Mouse (Mus musculus) midbrain, embryonic 12.5 days (tissue): ENCODE data around the gene Crtap. TPM values are rescaled to one million over a fixed set of nuclear protein-coding genes. Genes with fewer than 3 reads are reported as not detected.
A peak's percentile ranks its signal among the peaks of the same experiment; 100 is the strongest.
"Not testable (repeated sequence)": the region's sequence is repeated elsewhere in the genome, so short reads cannot be mapped to it uniquely, and the experiment has no call there.

Experiments
- ATAC-seq: fragments of 200-750 bp; cut with Nextera tagmentation; 2 replicates; pipeline ENCODE4 v1.8.0; 2017; ENCODE audit warnings: low read depth, moderate TSS enrichment, moderate library complexity; ENCODE audit not compliant: low FRiP score
- H3K27ac ChIP-seq: fragments of 300-500 bp; sonication (generic); replicated peaks from 2 replicates; pipeline ENCODE4 v1.5.1; 2016; ENCODE audit warnings: mild to moderate bottlenecking
- H3K27me3 ChIP-seq: fragments of 300-500 bp; sonication (generic); 2 replicates; pipeline ENCODE4 v1.6.1; 2016; ENCODE audit warnings: mild to moderate bottlenecking
- H3K36me3 ChIP-seq: fragments of 300-500 bp; sonication (generic); 2 replicates; pipeline ENCODE4 v1.6.1; 2016
- H3K4me1 ChIP-seq: fragments of 300-500 bp; sonication (generic); 2 replicates; pipeline ENCODE4 v1.6.1; 2016
- H3K4me2 ChIP-seq: fragments of 300-500 bp; sonication (generic); replicated peaks from 2 replicates; pipeline ENCODE4 v1.6.1; 2016; ENCODE audit warnings: mild to moderate bottlenecking, moderate library complexity
- H3K4me3 ChIP-seq: fragments of 300-500 bp; sonication (generic); 2 replicates; pipeline ENCODE4 v1.5.1; 2016; ENCODE audit warnings: mild to moderate bottlenecking
- H3K9ac ChIP-seq: fragments of 300-500 bp; sonication (generic); replicated peaks from 2 replicates; pipeline ENCODE4 v1.6.1; 2016; ENCODE audit warnings: mild to moderate bottlenecking, moderate library complexity
- H3K9me3 ChIP-seq: fragments of 300-500 bp; sonication (generic); 2 replicates; pipeline ENCODE4 v1.6.1; 2016; ENCODE audit warnings: mild to moderate bottlenecking
- WGBS: fragments of 180-500 bp; shearing (Covaris S2); methylation state at CpG from one replicate; pipeline ENCODE4 v1.1.7; 2016; 5-methylcytosine and 5-hydroxymethylcytosine counted together
- polyA plus RNA-seq: library from polyadenylated mRNA; unstranded; fragments of >200 nt; fragmentation: Nextera tagmentation; extraction: Ambion mirVana; gene quantifications from 2 replicates; pipeline ENCODE4 v1.2.1, GENCODE M21; 2016

Gene Crtap
- polyA plus RNA-seq, 1 experiment from 2014 or later: 48.3 TPM

- not testable (repeated sequence) for H3K9ac ChIP-seq, ATAC-seq, H3K4me2 ChIP-seq, H3K4me1 ChIP-seq, H3K36me3 ChIP-seq, H3K27me3 ChIP-seq, H3K27ac ChIP-seq, H3K4me3 ChIP-seq, H3K9me3 ChIP-seq
- 68% methylated on average over 6 of the region's 6 CpGs for WGBS
Observed at GRCm38 (mm10) chr9:114394136-114394535, 3.7 kb upstream of the Crtap start.

- WGBS: 5% methylated on average over 10 of the region's 10 CpGs
- Histone ChIP-seq H3K9me3 (no peaks in the 10 kb centered on the region), H3K4me1 (no peaks in the 10 kb centered on the region; the same call in 1 of the 2 replicates), H3K4me3 (peak overlapping the region; percentile 77), H3K27me3 (no peaks in the 10 kb centered on the region; the same call in 1 of the 2 replicates), H3K27ac (0 out of 2 replicates have a peak overlapping the region, but pooled peaks have one; percentile 39), H3K4me2 (peak overlapping the region; percentile 94), H3K9ac (peak overlapping the region; percentile 72), H3K36me3 (no peaks in the 10 kb centered on the region)
- ATAC-seq: no peak
Observed at GRCm38 (mm10) chr9:114390749-114391075, 237 bp upstream of the Crtap start.

- Histone ChIP-seq H3K9ac (no peak overlapping the region), H3K4me3 (peak overlapping the region; percentile 77), H3K27ac (no peak overlapping the region), H3K4me1 (no peaks in the 10 kb centered on the region; the same call in 1 of the 2 replicates), H3K4me2 (peak overlapping the region; percentile 94), H3K27me3 (no peaks in the 10 kb centered on the region; the same call in 1 of the 2 replicates), H3K9me3 (no peaks in the 10 kb centered on the region), H3K36me3 (no peaks in the 10 kb centered on the region)
- ATAC-seq: no peak; the same call in 1 of the 2 replicates
- 78% methylated on average over 8 of the region's 8 CpGs for WGBS
Observed at GRCm38 (mm10) chr9:114389371-114389904, 1.0 kb downstream of the Crtap start.

GRCm38 (mm10) chr9:114388701-114389370 is 1.6 kb downstream of the Crtap start:
- H3K9me3 ChIP-seq: no peaks in the 10 kb centered on the region
- H3K4me1 ChIP-seq: no peaks in the 10 kb centered on the region; the same call in 1 of the 2 replicates
- H3K27ac ChIP-seq: no peak overlapping the region
- no peaks in the 10 kb centered on the region for H3K36me3 ChIP-seq
- H3K4me2 ChIP-seq: no peak overlapping the region
- no peaks in the 10 kb centered on the region; the same call in 1 of the 2 replicates for H3K27me3 ChIP-seq
- ATAC-seq: no peak
- H3K9ac ChIP-seq: no peak overlapping the region
- no peak overlapping the region for H3K4me3 ChIP-seq
- WGBS: 84% methylated on average over 3 of the region's 3 CpGs

GRCm38 (mm10) chr9:114388288-114388687 is 2.2 kb downstream of the Crtap start:
- Histone ChIP-seq H3K4me2 (no peak overlapping the region), H3K4me1 (no peaks in the 10 kb centered on the region; the same call in 1 of the 2 replicates), H3K4me3 (no peak overlapping the region), H3K27me3 (no peaks in the 10 kb centered on the region; the same call in 1 of the 2 replicates), H3K9me3 (no peaks in the 10 kb centered on the region), H3K9ac (no peak overlapping the region), H3K36me3 (no peaks in the 10 kb centered on the region), H3K27ac (no peak overlapping the region)
- WGBS: 87% methylated on average over 8 of the region's 8 CpGs
- no peak for ATAC-seq

- Histone ChIP-seq H3K27ac (no peak overlapping the region), H3K4me1 (no peaks in the 10 kb centered on the region; the same call in 1 of the 2 replicates), H3K36me3 (no peaks in the 10 kb centered on the region), H3K27me3 (no peaks in the 10 kb centered on the region; the same call in 1 of the 2 replicates), H3K4me3 (no peak overlapping the region), H3K9me3 (no peaks in the 10 kb centered on the region), H3K4me2 (no peak overlapping the region), H3K9ac (no peak overlapping the region)
- 80% methylated on average over 6 of the region's 6 CpGs for WGBS
- no peak for ATAC-seq
Observed at GRCm38 (mm10) chr9:114387086-114387485, 3.4 kb downstream of the Crtap start.

- Histone ChIP-seq H3K4me1 (no peaks in the 10 kb centered on the region), H3K27ac (no peak overlapping the region), H3K36me3 (no peaks in the 10 kb centered on the region), H3K4me2 (no peak overlapping the region), H3K9me3 (no peaks in the 10 kb centered on the region), H3K9ac (no peak overlapping the region), H3K4me3 (no peak overlapping the region), H3K27me3 (no peaks in the 10 kb centered on the region)
- WGBS: 95% methylated on average over 10 of the region's 10 CpGs
- ATAC-seq: no peak
Observed at GRCm38 (mm10) chr9:114385160-114385559, 5.3 kb downstream of the Crtap start.

GRCm38 (mm10) chr9:114384691-114385090 is 5.8 kb downstream of the Crtap start:
- 84% methylated on average over 24 of the region's 24 CpGs for WGBS
- Histone ChIP-seq H3K4me3 (no peak overlapping the region), H3K4me2 (no peak overlapping the region), H3K36me3 (no peaks in the 10 kb centered on the region), H3K27me3 (no peaks in the 10 kb centered on the region), H3K27ac (no peak overlapping the region), H3K4me1 (no peaks in the 10 kb centered on the region), H3K9me3 (no peaks in the 10 kb centered on the region), H3K9ac (no peak overlapping the region)
- no peak for ATAC-seq

GRCm38 (mm10) chr9:114382936-114383710 is 7.4 kb downstream of the Crtap start:
- H3K4me2 ChIP-seq: no peak overlapping the region
- H3K36me3 ChIP-seq: no peaks in the 10 kb centered on the region
- no peaks in the 10 kb centered on the region for H3K4me1 ChIP-seq
- no peak for ATAC-seq
- no peaks in the 10 kb centered on the region for H3K27me3 ChIP-seq
- no peaks in the 10 kb centered on the region for H3K9me3 ChIP-seq
- H3K4me3 ChIP-seq: no peak overlapping the region
- H3K27ac ChIP-seq: no peak overlapping the region
- WGBS: 93% methylated on average over 17 of the region's 17 CpGs
- H3K9ac ChIP-seq: no peak overlapping the region

- Histone ChIP-seq H3K4me3 (no peak overlapping the region), H3K27me3 (no peaks in the 10 kb centered on the region), H3K9me3 (no peaks in the 10 kb centered on the region), H3K4me1 (no peaks in the 10 kb centered on the region), H3K27ac (no peak overlapping the region), H3K36me3 (no peaks in the 10 kb centered on the region), H3K4me2 (no peak overlapping the region), H3K9ac (no peak overlapping the region)
- WGBS: 71% methylated on average over 17 of the region's 17 CpGs
- ATAC-seq: peak; percentile 50; the same call in 1 of the 2 replicates
Observed at GRCm38 (mm10) chr9:114380881-114381733, 9.4 kb downstream of the Crtap start.

- Histone ChIP-seq H3K9me3 (no peaks in the 10 kb centered on the region), H3K27ac (no peak overlapping the region), H3K9ac (no peak overlapping the region), H3K4me3 (no peak overlapping the region), H3K27me3 (no peaks in the 10 kb centered on the region), H3K36me3 (no peaks in the 10 kb centered on the region), H3K4me1 (no peaks in the 10 kb centered on the region), H3K4me2 (no peak overlapping the region)
- WGBS: 89% methylated on average over 12 of the region's 12 CpGs
- no peak for ATAC-seq
Observed at GRCm38 (mm10) chr9:114379871-114380270, 10.6 kb downstream of the Crtap start.
